Mouse (Mus musculus): ENCODE measurements around the gene Tspan14. TPM values are rescaled to one million over a fixed set of nuclear protein-coding genes. Genes with fewer than 3 reads are reported as not detected.

Gene Tspan14
- polyA plus RNA-seq, 1 experiment, result 58.8 TPM

DNA sequence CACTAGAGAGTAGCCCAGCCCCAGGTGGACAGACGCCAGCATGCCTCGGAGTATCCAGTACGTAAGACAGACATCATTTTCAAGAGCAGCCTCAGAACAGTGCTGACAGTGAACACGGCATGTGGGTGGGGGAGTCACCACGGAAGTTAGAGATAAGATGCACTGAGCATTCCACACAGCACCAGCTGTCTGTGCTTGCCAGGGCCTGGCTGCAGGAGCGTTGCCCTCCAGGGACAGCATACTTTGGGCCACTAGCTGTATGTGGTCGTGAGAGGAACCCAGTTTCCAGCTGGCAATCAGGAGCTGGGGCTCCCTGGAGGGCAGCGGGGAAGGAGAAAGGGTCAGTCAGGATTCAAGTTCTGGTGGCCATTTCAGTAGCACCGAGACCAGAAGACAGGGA is 59.8 kb downstream of the Tspan14 start:
- Histone ChIP-seq H3K27ac (ENCODE audit: insufficient read depth, low read length) (no peak overlapping the region), H3K36me3 (ENCODE audit: control insufficient read depth, insufficient read depth, low read length, poor library complexity, severe bottlenecking) (peaks cover 15% of the 10 kb centered on the region; the same call in 1 of the 2 replicates), H3K9me3 (replicated peaks; ENCODE audit: control insufficient read depth, insufficient read depth, low read length, poor library complexity, severe bottlenecking) (no peaks in the 10 kb centered on the region), H3K27me3 (ENCODE audit: control insufficient read depth, insufficient read depth, low read length, poor library complexity, severe bottlenecking) (no peaks in the 10 kb centered on the region), H3K4me1 (ENCODE audit: control insufficient read depth, insufficient read depth, low read length) (peaks cover 4% of the 10 kb centered on the region), H3K4me3 (ENCODE audit: low read depth, low read length) (no peak overlapping the region), H3K9ac (ENCODE audit: low read depth, poor library complexity, severe bottlenecking) (no peak overlapping the region)
- no peak for TF ChIP-seq EP300 (IDR thresholded peaks at IDR 0.05; ENCODE audit: insufficient read depth, low read depth, low read length)
- no peak for TF ChIP-seq CTCF (IDR thresholded peaks at IDR 0.05; ENCODE audit: low read depth, low read length)
- no peak for TF ChIP-seq POLR2A (IDR thresholded peaks at IDR 0.05; ENCODE audit: insufficient read depth, low read length)

DNA sequence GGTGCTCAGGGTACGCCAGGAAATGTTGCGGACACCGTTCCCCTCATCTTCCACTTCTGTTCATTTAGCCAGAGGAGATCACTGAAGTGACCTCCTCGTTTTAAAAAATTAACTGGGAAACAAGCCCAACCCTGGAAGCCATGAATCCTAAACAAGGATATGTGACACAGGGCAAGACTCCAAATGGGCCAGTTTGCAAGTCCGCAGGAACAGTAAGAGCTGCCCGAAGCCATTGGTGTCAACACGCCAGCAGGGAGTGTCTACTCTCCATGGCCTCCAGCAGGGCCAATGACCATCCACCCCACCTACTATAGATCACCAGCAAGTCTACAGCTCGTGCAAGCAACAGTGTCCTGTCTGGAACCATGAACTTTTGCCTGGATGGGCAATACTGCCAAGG is 60.8 kb downstream of the Tspan14 start:
- Histone ChIP-seq H3K27me3 (ENCODE audit: control insufficient read depth, insufficient read depth, low read length, poor library complexity, severe bottlenecking) (no peaks in the 10 kb centered on the region), H3K27ac (ENCODE audit: insufficient read depth, low read length) (no peak overlapping the region), H3K4me1 (ENCODE audit: control insufficient read depth, insufficient read depth, low read length) (peaks cover 4% of the 10 kb centered on the region), H3K9me3 (replicated peaks; ENCODE audit: control insufficient read depth, insufficient read depth, low read length, poor library complexity, severe bottlenecking) (no peaks in the 10 kb centered on the region), H3K4me3 (ENCODE audit: low read depth, low read length) (no peak overlapping the region), H3K36me3 (ENCODE audit: control insufficient read depth, insufficient read depth, low read length, poor library complexity, severe bottlenecking) (peaks cover 14% of the 10 kb centered on the region; the same call in 1 of the 2 replicates), H3K9ac (ENCODE audit: low read depth, poor library complexity, severe bottlenecking) (no peak overlapping the region)
- no peak for TF ChIP-seq CTCF (IDR thresholded peaks at IDR 0.05; ENCODE audit: low read depth, low read length)
- TF ChIP-seq POLR2A (IDR thresholded peaks at IDR 0.05; ENCODE audit: insufficient read depth, low read length), result no peak
- TF ChIP-seq EP300 (IDR thresholded peaks at IDR 0.05; ENCODE audit: insufficient read depth, low read depth, low read length), result no peak

DNA sequence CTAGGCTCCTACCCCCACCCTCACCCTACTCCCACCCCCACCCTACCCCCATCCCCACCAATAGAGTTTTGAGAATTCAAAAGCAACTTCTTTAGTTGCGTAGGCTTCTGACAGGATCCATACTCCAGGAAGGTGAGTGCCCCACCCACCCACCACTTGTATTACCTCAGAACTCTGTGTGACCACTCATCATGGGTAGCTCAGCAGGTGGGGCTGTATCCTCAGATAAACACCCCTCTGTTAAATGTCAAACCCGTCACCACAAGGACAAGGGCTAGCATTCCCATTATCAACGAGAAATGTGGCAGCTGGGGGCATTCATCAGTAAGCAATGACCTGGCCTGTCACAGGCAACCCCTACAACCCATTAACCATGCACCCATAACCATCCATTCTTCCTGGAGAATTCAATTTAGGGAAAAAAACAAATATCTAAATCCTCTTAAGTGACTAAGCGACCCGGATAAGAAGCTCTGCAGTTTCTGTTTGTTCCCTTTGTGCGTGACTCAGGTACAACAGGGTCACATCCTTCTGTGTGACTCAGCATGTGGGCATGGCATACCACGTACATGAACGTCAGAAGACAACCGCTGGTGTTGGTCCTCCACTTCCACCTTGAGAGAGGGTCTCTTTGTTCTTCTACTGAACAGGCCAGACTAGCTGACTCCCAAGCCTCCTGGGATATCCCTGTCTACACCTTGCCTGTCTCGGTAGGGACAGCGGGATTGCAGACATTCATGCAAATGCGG is 64.1 kb downstream of the Tspan14 start:
- peaks cover 4% of the 10 kb centered on the region for H3K4me1 ChIP-seq (ENCODE audit: control insufficient read depth, insufficient read depth, low read length)
- no peak overlapping the region for H3K27ac ChIP-seq (ENCODE audit: insufficient read depth, low read length)
- H3K9ac ChIP-seq (ENCODE audit: low read depth, poor library complexity, severe bottlenecking), result no peak overlapping the region
- no peaks in the 10 kb centered on the region for H3K27me3 ChIP-seq (ENCODE audit: control insufficient read depth, insufficient read depth, low read length, poor library complexity, severe bottlenecking)
- no peak for TF ChIP-seq POLR2A (IDR thresholded peaks at IDR 0.05; ENCODE audit: insufficient read depth, low read length)
- TF ChIP-seq CTCF (IDR thresholded peaks at IDR 0.05; ENCODE audit: low read depth, low read length), result no peak
- no peak for TF ChIP-seq EP300 (IDR thresholded peaks at IDR 0.05; ENCODE audit: insufficient read depth, low read depth, low read length)
- H3K36me3 ChIP-seq (ENCODE audit: control insufficient read depth, insufficient read depth, low read length, poor library complexity, severe bottlenecking), result no peaks in the 10 kb centered on the region
- no peak overlapping the region for H3K4me3 ChIP-seq (ENCODE audit: low read depth, low read length)
- H3K9me3 ChIP-seq (replicated peaks; ENCODE audit: control insufficient read depth, insufficient read depth, low read length, poor library complexity, severe bottlenecking), result no peaks in the 10 kb centered on the region

DNA sequence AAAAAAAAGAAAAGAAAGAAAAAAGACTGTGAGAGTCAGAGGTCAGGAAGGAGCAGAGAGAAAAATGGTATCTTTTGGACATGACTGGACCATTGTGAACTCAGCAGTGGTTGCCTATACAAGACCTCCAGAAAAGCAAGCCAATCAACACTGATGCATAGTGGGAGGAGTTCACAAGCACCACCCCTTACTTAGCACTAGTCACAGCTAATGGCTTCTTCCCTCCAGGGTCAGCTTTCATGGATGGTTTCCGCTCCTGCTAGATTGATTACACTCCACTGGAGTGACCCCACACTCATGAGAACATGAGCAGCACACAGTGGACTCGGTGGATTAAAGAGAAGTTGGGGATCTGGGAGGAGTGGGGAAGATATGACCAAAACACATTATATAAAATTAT is 66.3 kb downstream of the Tspan14 start:
- H3K4me1 ChIP-seq (ENCODE audit: control insufficient read depth, insufficient read depth, low read length), result peaks cover 4% of the 10 kb centered on the region
- H3K27ac ChIP-seq (ENCODE audit: insufficient read depth, low read length), result no peak overlapping the region
- H3K27me3 ChIP-seq (ENCODE audit: control insufficient read depth, insufficient read depth, low read length, poor library complexity, severe bottlenecking), result no peaks in the 10 kb centered on the region
- H3K4me3 ChIP-seq (ENCODE audit: low read depth, low read length), result no peak overlapping the region
- TF ChIP-seq CTCF (IDR thresholded peaks at IDR 0.05; ENCODE audit: low read depth, low read length) (no peak), POLR2A (IDR thresholded peaks at IDR 0.05; ENCODE audit: insufficient read depth, low read length) (no peak), EP300 (IDR thresholded peaks at IDR 0.05; ENCODE audit: insufficient read depth, low read depth, low read length) (no peak)
- no peaks in the 10 kb centered on the region for H3K36me3 ChIP-seq (ENCODE audit: control insufficient read depth, insufficient read depth, low read length, poor library complexity, severe bottlenecking)
- H3K9ac ChIP-seq (ENCODE audit: low read depth, poor library complexity, severe bottlenecking), result no peak overlapping the region
- H3K9me3 ChIP-seq (replicated peaks; ENCODE audit: control insufficient read depth, insufficient read depth, low read length, poor library complexity, severe bottlenecking), result no peaks in the 10 kb centered on the region

DNA sequence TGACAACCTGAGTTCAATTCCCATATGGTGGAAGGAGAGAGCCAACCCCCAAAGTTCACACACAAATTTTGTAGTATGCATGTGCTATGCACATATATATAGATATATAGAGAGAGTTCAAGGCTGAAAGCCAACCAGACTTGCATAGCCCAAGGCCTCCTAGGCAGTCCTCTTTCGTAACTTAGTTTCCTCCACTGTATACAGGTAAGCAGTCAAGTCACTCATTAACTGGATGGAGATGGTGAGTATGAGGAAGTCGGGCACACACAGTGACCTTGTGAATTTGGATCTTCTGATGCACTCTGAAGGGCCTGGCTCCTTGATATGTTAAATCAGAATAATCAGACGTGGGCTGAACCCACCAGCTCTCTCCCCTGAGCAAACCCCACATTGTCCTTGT is 68.7 kb downstream of the Tspan14 start:
- Histone ChIP-seq H3K9me3 (replicated peaks; ENCODE audit: control insufficient read depth, insufficient read depth, low read length, poor library complexity, severe bottlenecking) (no peaks in the 10 kb centered on the region), H3K36me3 (ENCODE audit: control insufficient read depth, insufficient read depth, low read length, poor library complexity, severe bottlenecking) (no peaks in the 10 kb centered on the region)

DNA sequence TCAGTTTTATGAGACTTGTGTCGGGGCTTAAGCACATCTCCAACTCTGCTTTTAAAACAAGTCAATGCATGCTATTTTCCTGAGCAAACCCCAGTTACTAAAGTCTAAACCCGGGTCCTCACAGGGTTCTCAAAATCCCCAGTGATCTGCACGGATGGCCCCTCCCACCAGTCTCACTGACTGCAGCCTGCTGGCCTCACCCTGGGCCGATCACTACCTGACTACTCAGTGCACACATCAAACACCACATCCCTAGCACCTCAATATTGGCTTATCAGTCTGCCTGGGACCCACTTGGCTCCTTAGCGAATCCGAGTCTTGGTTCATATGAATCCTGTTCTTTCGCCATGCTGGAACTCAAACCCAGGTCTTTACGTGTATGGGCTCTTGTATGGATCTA is 70.9 kb downstream of the Tspan14 start:
- Histone ChIP-seq H3K9ac (ENCODE audit: low read depth, poor library complexity, severe bottlenecking) (no peak overlapping the region), H3K27ac (ENCODE audit: insufficient read depth, low read length) (no peak overlapping the region), H3K27me3 (ENCODE audit: control insufficient read depth, insufficient read depth, low read length, poor library complexity, severe bottlenecking) (no peaks in the 10 kb centered on the region), H3K4me1 (ENCODE audit: control insufficient read depth, insufficient read depth, low read length) (peaks cover 4% of the 10 kb centered on the region), H3K36me3 (ENCODE audit: control insufficient read depth, insufficient read depth, low read length, poor library complexity, severe bottlenecking) (no peaks in the 10 kb centered on the region), H3K4me3 (ENCODE audit: low read depth, low read length) (no peak overlapping the region), H3K9me3 (replicated peaks; ENCODE audit: control insufficient read depth, insufficient read depth, low read length, poor library complexity, severe bottlenecking) (no peaks in the 10 kb centered on the region)
- TF ChIP-seq EP300 (IDR thresholded peaks at IDR 0.05; ENCODE audit: insufficient read depth, low read depth, low read length) (no peak), POLR2A (IDR thresholded peaks at IDR 0.05; ENCODE audit: insufficient read depth, low read length) (no peak), CTCF (IDR thresholded peaks at IDR 0.05; ENCODE audit: low read depth, low read length) (no peak)

More for the DNA sequence above, 68.7 kb downstream of the Tspan14 start:
- Histone ChIP-seq H3K4me1 (ENCODE audit: control insufficient read depth, insufficient read depth, low read length) (peaks cover 4% of the 10 kb centered on the region), H3K4me3 (ENCODE audit: low read depth, low read length) (no peak overlapping the region), H3K27me3 (ENCODE audit: control insufficient read depth, insufficient read depth, low read length, poor library complexity, severe bottlenecking) (no peaks in the 10 kb centered on the region), H3K27ac (ENCODE audit: insufficient read depth, low read length) (no peak overlapping the region), H3K9ac (ENCODE audit: low read depth, poor library complexity, severe bottlenecking) (no peak overlapping the region)
- no peak for TF ChIP-seq CTCF (IDR thresholded peaks at IDR 0.05; ENCODE audit: low read depth, low read length)
- TF ChIP-seq POLR2A (IDR thresholded peaks at IDR 0.05; ENCODE audit: insufficient read depth, low read length), result no peak
- TF ChIP-seq EP300 (IDR thresholded peaks at IDR 0.05; ENCODE audit: insufficient read depth, low read depth, low read length), result no peak

All from ES-Bruce4 (cell line).